Mouse (Mus musculus) stomach, postnatal 0 days (tissue): ENCODE data around the gene Ogdhl.

Source experiments
- CTCF ChIP-seq: IDR thresholded peaks from 2 replicates; pipeline ENCODE4 v1.5.1; 2016; ENCODE audit warnings: antibody characterized with exemption, low read depth, mild to moderate bottlenecking, moderate library complexity
- EP300 ChIP-seq: optimal IDR thresholded peaks from 2 replicates; pipeline ENCODE3; 2016; ENCODE audit warnings: antibody characterized with exemption

DNA sequence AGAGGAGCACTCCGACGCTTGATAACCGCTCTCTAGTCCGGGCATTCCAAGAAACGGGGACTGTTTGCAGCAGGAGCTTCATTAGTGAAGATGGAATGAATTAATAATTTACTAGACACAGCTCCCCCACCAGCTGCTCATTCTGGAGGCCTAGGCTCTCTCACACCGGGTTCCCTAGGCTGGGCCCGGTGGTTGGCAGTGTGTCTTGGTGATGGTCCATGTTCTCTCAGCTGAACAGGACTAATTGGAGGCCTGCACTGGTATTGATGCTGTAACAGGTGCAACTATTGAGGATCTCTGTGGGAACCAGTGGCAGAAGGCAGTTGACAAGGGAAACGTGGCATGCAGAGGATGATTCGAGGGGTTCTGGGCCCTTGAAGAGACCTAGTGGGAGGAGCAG is 5.5 kb downstream of the Ogdhl start:
- TF ChIP-seq CTCF (no peak), EP300 (no peak)
